Mouse (Mus musculus) left cerebral cortex, postnatal 36 days (tissue): ENCODE measurements around the gene Wdr93. TPM values are rescaled to one million over a fixed set of nuclear protein-coding genes. Genes with fewer than 3 reads are reported as not detected.

Experiments
- DNase-seq, 2 experiments: peaks; one replicate each; pipeline ENCODE4 v3.0.0; 2021 to 2022; ENCODE audit warnings: low spot score in 2 of 2, mixed read lengths in 1 of 2
- intact Hi-C: fragments of 180-260 bp; cut with DNase I; formaldehyde crosslinking; loops from one replicate; pipeline ENCODE4 v1.15.1; 2025
- total RNA-seq, 2 experiments: library from RNA; stranded (reverse); gene quantifications; 2 replicates each; pipeline ENCODE4 v1.2.3; 2021

Wdr93 gene
- under 1 TPM in 1 of 2 experiments, not detected in 1; 0.23 TPM for total RNA-seq

GRCm38 (mm10) chr7:79742659-79743536 lies at the start of gene Wdr93, which contains the start of gene Pex11a:
Wdr93 (plus strand) TSS chr7:79743163.
Pex11a (minus strand) TSS chr7:79743131.
- peak; percentile 65 to 71 for DNase-seq
- intact Hi-C loops, result no loop called here

DNA sequence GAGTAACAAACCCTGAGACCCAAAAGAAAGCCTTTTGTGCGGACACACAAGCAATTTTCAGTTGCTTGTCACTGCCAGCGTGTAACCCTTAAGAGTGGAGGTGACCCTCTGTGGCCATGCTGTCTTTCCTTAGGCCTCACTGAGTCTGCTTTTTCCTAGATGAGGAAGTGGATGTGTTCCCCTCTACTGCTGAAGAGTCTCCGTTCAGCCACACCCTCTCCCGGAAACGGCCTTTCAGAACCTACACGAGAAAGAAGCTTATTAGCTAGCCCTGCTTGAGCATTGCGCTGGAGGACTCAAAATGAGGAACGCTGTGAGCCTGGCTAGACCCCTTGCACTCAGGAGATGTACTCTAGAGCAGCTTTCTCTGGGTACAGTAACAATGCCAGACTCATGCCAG lies 46.5 kb upstream of the Wdr93 start:
- no peak for DNase-seq
- intact Hi-C loops, result no loop called here

DNA sequence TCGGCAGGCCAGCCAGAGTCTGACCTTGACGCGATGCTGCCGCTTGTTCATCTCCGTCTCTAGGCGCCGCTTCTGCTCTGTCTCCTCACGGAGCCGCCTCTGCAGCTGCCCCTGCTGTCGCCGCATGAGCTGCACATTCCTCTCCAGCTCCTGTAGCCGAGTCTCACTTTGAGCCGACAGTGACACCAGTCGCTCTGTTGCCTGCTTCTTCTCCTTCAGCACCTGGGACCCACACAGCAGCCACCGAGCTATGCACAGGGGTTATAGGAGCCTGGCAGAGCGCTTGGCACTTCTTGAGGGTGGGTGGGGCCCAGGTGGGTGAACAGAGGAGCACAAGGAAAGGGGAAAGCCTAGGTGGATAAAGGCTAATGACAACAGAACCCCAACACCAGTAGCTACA lies 40.2 kb upstream of the Wdr93 start:
- no peak for DNase-seq
- intact Hi-C loops, result no loop called here

DNA sequence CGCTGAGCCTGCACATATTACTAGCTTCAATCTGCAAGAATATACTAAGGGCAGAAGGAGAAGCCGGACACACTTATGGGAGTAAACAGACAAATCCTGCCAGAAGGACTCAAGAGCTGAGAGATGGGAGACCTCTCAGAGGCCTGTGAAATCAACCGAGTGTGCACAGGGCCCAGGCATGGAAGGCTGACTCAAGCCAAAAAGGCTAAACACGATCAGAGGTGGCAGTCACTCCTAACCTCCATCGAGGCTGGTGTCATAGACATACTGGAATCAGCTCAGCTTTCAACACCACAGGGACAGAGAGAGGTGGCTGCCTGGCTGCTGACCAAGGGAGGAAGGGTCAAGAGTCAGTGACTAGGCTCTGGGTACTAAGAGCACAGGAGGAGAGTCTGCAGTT lies 37.8 kb upstream of the Wdr93 start:
- intact Hi-C loops, result no loop called here
- DNase-seq, result no peak

DNA sequence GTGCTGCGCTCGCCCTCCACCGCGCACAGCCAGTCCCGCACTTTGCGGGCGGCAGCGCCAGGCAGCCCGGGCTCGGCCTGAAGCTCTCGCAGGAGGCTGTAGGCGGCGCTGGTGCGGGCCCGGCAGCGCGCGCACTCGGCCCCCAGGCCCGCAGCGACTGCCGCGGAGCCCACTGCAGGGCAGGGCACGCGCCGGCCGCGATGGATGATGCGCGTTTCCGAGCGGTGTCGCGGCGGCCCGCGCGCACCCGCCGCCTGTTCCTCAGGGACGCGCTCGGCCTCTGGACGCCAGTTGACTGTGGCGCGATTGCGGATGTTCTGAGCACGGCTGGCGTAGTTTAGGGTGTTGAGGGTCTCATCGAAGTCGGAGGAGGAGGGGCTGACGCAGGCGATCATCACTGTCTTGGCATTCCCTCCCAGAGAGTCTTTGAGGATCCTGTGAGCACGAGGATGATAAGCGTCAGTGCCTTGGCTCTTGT lies 32.8 kb upstream of the Wdr93 start:
- DNase-seq, result peak; percentile 53 to 77
- intact Hi-C loops, result no loop called here

DNA sequence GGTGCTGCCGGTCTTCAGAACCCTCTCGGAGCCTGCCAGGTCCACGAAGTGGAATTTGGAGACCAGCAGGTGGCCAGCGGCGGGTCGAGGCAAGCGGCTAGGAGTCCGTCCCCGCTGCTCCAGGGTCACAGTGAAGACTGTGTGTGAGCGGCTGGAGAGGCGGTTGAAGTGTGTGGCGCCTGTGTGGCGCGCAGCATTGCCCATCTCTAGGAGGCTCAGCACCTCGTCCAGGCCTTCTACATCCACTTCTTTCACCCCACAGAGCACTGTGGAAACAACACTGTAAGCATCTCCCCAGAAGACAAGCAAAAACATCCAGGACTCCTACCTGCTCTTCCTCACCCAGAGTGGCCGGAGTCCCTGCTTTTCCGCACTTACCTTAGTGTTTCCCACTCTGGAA lies 32.1 kb upstream of the Wdr93 start:
- DNase-seq, result peak in 1 of 2 experiments; percentile 44
- intact Hi-C loops, result no loop called here

DNA sequence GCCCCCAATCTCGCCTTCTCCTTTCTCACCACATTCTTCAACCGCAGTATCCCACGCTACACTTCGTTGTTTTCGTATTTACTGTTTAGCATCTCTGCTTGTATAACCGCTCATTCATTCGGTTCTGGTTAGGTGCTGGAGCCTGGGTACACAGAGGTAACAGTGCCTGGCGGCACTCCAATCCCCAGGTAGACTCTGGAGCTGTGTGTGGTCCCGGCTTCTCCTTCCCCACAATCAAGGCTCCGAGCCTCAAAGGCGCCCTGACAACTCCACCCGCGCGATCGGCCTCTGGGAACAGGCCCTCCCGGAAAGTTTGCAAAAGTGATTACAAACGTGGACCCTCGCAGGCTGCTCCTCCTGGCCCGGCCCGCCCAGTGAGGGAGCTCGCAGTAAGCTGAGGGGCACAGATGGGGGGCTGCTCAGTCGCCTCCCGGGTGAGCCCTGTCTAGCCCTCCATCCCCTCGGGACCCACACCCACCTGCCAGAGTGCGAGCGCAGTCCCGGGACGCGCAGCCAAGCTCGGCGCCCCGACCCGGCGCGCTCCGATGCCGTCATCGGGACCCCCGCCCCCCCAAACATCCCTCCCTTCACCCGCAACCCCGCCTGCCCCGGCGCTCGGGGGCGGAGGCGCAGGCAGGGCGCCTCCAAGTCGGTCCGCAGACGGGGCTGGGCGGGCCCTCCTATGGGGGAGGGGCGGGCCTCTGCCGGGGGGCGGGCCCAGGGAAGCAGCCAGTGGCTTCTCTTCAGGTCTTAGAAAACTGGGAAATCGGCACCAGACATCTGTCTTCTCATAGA lies 27.6 kb upstream of the Wdr93 start, which contains the start of gene Kif7:
Gene Kif7 (minus strand): TSS at position 534 of the 795 bp plus-strand sequence.
- DNase-seq, result no peak
- intact Hi-C loops, result no loop called here

DNA sequence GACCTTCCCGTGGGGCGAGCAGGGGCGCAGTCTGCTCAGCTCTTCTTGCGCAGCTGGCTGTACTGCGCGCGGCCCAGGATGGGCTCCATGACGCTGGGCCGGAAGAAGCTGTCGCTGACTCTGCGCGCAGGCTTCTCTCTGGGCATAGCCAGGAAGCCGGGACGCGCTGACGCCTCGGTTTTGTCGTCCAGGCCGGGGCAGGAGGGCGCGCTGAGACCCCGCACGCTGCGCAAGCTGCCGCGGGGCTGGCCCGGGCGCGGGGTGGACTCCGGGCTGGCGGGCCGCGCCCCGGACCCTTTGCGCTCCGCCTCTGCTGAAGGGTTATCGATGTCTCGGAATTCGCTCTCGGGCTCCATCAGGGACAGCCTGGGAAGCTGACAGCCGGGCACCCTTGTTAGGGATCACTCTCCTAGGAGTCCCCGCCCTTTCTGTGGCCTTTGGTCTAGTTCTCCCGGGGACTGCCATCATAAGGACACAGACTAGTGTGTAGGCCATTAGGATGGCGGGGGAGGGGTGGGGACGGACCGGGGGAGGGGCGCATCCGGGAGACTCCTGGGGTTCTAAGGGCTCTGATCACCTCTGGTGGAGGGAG lies 21.5 kb upstream of the Wdr93 start:
- DNase-seq, result peak; percentile 32 to 44
- intact Hi-C loops, result no loop called here

- no peak for DNase-seq
- intact Hi-C loops, result no loop called here
These were observed 15.9 kb upstream of the Wdr93 start for GRCm38 (mm10) chr7:79727091-79727490.

GRCm38 (mm10) chr7:79728219-79728618 lies 14.7 kb upstream of the Wdr93 start:
- intact Hi-C loops, result loop anchor here (2.0 kb wide), 1 partner anchor 115 kb away; no protein-coding TSS in a partner anchor
- peak in 1 of 2 experiments; percentile 49 for DNase-seq

GRCm38 (mm10) chr7:79729169-79729568 lies 13.8 kb upstream of the Wdr93 start:
- DNase-seq, result peak; percentile 47 to 64
- intact Hi-C loops, result loop anchor here (2.0 kb wide), 1 partner anchor 116 kb away; no protein-coding TSS in a partner anchor

DNA sequence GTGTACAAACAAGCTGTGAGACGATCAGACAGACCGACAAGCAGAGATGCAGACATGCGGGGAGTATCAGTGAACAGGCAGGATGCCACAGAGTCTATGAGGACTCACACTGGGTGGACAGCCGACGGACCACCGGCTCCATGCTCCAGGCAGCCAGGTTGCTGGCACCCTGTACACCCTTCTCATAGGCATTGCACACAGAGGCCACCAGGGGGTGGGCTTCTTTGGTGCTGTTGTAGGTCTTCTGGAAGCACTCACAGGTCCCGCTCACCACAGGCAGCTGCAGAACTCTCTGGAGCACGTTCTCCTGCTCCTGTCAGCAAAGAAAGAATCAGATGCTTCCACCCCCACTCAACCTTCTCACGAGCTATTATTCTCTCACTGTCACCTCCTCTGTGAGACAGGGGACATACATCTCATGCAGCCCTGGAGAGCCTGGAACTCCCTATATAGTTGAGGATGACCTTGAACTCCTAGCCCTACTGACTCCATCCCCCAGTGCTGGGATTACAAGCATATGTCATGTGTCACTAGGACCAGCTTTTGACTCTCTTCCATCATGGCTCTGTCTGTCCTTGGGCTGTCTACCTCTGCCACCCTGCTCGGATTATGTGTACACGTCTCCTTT lies 13.1 kb upstream of the Wdr93 start:
- no peak for DNase-seq
- intact Hi-C loops, result loop anchor here (2.0 to 10.0 kb wide), 2 partner anchors 117 to 235 kb away; no protein-coding TSS in a partner anchor

DNA sequence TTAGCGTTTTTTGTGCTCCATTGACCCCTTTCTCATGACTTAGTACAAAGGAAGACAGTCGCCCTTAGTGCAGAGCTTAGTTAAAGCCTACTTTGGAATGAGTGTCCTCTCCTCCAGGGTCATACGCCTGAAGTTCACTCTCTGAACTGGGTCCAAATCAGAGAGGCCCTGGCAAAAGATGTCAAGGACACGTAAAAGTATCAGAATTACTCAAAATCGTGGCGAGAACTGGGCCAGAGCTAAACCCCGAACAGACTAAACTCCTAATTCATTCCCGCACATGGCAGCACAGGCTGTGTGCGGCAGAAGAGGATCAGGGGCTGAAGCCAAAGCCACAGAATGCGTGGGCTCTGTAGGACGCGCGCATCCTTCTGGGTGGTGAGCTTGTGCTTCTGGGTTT lies 11.5 kb upstream of the Wdr93 start:
- DNase-seq, result no peak
- intact Hi-C loops, result loop anchor here (10.0 kb wide), 1 partner anchor 237 kb away; no protein-coding TSS in a partner anchor

DNA sequence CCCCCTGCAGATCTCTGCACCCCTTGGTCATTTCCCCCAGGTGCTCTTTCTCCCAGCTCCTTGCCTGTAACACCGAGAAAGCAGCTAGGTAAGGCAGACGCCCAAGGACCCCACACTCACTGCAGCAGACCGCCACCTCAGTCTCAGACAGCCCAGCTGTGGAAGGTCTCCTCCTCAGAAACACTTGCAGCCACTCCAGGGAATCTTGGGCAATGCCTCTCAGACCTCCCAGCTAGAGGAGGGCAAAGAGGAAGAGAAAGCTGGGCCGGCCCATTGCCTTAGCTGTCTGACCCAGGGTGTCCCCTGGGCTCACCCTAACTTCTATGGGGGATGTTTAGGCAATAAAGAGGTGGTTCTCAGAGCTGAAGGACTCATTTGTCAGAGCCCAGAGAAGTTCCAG lies 10.3 kb upstream of the Wdr93 start, which contains the start of gene Plin1:
Gene Plin1 (minus strand): TSS at position 282 of the 400 bp plus-strand sequence.
- no peak for DNase-seq
- intact Hi-C loops, result loop anchor here (10.0 kb wide), 1 partner anchor 238 kb away; no protein-coding TSS in a partner anchor

DNA sequence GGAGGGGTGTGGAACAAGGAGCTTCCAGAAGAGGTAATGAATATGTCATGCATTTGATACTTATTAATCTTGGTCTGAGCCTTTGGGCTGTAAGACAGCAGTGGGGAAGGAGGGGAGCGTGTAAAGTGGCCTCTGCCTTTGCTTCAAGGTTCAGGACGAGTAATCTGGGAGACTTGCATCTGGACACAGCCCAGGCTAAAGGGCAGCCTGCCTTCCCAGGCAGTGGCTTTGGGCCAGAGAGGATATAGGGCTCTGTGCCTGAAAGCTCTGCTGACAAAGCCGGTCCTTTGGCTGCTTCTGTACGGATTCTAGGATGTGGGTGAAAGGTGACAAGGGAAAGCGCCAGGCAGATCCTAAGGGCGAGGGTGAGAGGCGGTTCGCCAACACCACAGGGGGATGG lies 8.4 kb upstream of the Wdr93 start:
- no peak for DNase-seq
- intact Hi-C loops, result loop anchor here (10.0 kb wide), 1 partner anchor 240 kb away; no protein-coding TSS in a partner anchor

DNA sequence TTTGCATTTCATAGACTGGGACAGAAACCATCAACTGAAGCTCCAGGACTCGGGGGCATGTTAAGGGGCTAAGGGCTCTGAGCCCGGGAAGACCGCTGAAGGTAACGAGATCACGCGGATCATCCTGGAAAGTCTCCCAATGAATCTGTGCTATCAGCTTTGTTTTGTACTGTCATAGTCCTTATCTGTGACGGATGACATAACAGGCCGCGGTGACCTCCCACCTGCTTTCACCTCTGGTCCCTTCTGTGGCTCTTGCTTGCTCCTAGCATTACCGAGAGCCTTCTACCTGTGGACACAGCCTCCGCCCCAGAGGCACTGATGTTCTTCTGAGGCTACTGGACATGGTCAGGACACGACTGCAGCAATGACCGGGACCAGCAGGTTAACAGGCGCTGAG lies 6.5 kb upstream of the Wdr93 start:
- DNase-seq, result no peak
- intact Hi-C loops, result loop anchor here (10.0 kb wide), 1 partner anchor 242 kb away; no protein-coding TSS in a partner anchor

GRCm38 (mm10) chr7:79738913-79739312 lies 4.0 kb upstream of the Wdr93 start:
- intact Hi-C loops, result loop anchor here (10.0 kb wide), 1 partner anchor 244 kb away; no protein-coding TSS in a partner anchor
- no peak for DNase-seq

- intact Hi-C loops, result no loop called here
- no peak for DNase-seq
These were observed 2.7 kb upstream of the Wdr93 start for GRCm38 (mm10) chr7:79740279-79740678.

- intact Hi-C loops, result no loop called here
- no peak for DNase-seq
These were observed 695 bp upstream of the Wdr93 start for GRCm38 (mm10) chr7:79742277-79742658.
